Comparison of ENCODE assay signal across 16 mouse cellular contexts in the genomic region with DNA sequence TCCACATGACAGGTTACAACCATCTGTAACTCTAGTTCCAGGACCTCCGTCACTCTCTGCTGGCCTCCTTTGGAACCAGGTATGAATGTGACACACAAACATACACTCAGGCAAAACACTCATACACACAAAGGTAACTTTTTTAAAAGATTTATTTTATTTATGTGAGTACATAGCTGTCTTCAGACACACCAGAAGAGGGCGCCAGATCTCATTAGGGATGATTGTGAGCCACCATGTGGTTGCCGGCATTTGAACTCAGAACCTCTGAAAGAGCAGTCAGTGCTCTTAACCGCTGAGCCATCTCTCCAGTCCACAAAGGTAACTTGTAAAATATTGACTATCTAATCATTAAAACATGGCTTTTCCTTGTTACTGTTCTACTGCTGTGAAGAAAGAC. TPM values are rescaled to one million over a fixed set of nuclear protein-coding genes. Genes with fewer than 3 reads are reported as not detected.
A peak's percentile ranks its signal among the peaks of the same experiment; 100 is the strongest.
DNase-seq lines count a peak whose midpoint lies in the region; ATAC-seq and TF ChIP-seq lines count a peak whose summit lies in the region.
"Had no signal": no experiment of that assay in that cellular context is flagged by ENCODE, and none has a peak within 500 bp of the region (broad histone marks: within the 10 kb centered on the region; RNA-seq: fewer than 3 reads in every experiment).

No protein-coding gene starts in this region.

- H3K9ac ChIP-seq in hindbrain, postnatal 0 days (replicated peaks; ENCODE audit: low read length), result no peak overlapping the region
- H3K9ac ChIP-seq in hindbrain, embryonic 12.5 days, result no peak overlapping the region
- H3K9ac ChIP-seq in lung, embryonic 14.5 days, result no peak overlapping the region
- H3K9ac ChIP-seq: forebrain, embryonic 15.5 days; kidney, embryonic 15.5 days; midbrain, embryonic 13.5 days had no signal

- H3K4me2 ChIP-seq in hindbrain, postnatal 0 days (ENCODE audit: low read depth, low read length), result no peak overlapping the region
- no peak overlapping the region for H3K4me2 ChIP-seq in hindbrain, embryonic 12.5 days (replicated peaks)
- no peak overlapping the region for H3K4me2 ChIP-seq in lung, embryonic 14.5 days
- H3K4me2 ChIP-seq: forebrain, embryonic 15.5 days; kidney, embryonic 15.5 days; midbrain, embryonic 13.5 days had no signal

- TF ChIP-seq CTCF in hindbrain, postnatal 0 days (IDR thresholded peaks at IDR 0.05; ENCODE audit: low read depth), result peak; percentile 21
- TF ChIP-seq CTCF in lung, embryonic 14.5 days (IDR thresholded peaks at IDR 0.05; ENCODE audit: low read depth), result peak; percentile 36; the same call in 1 of the 2 replicates

- H3K27ac ChIP-seq in hindbrain, postnatal 0 days, result no peak overlapping the region
- H3K27ac ChIP-seq in hindbrain, embryonic 12.5 days, result no peak overlapping the region
- H3K27ac ChIP-seq in lung, embryonic 14.5 days (ENCODE audit: low read depth), result no peak overlapping the region
- H3K27ac ChIP-seq: forebrain, embryonic 15.5 days; hindbrain, embryonic 10.5 days; kidney, embryonic 15.5 days; midbrain, embryonic 13.5 days had no signal

- H3K9me3 ChIP-seq in hindbrain, postnatal 0 days (ENCODE audit: low read length), result no peaks in the 10 kb centered on the region
- H3K9me3 ChIP-seq in hindbrain, embryonic 12.5 days (replicated peaks), result no peaks in the 10 kb centered on the region
- no peaks in the 10 kb centered on the region for H3K9me3 ChIP-seq in lung, embryonic 14.5 days (ENCODE audit: low read depth, low read length)
- H3K9me3 ChIP-seq: forebrain, embryonic 15.5 days; hindbrain, embryonic 10.5 days; kidney, embryonic 15.5 days; midbrain, embryonic 13.5 days had no signal

- H3K4me3 ChIP-seq in hindbrain, postnatal 0 days (ENCODE audit: low read length), result no peak overlapping the region
- H3K4me3 ChIP-seq in hindbrain, embryonic 12.5 days, result no peak overlapping the region
- no peak overlapping the region for H3K4me3 ChIP-seq in lung, embryonic 14.5 days (ENCODE audit: low read depth, low read length)
- H3K4me3 ChIP-seq: forebrain, embryonic 15.5 days; hindbrain, embryonic 10.5 days; kidney, embryonic 15.5 days; midbrain, embryonic 13.5 days; myocyte had no signal

- H3K36me3 ChIP-seq in hindbrain, postnatal 0 days (ENCODE audit: insufficient read depth, low read length), result peaks cover 14% of the 10 kb centered on the region
- H3K36me3 ChIP-seq in hindbrain, embryonic 12.5 days, result peaks cover 14% of the 10 kb centered on the region
- peaks cover 17% of the 10 kb centered on the region for H3K36me3 ChIP-seq in lung, embryonic 14.5 days (ENCODE audit: insufficient read depth)

- H3K4me1 ChIP-seq in hindbrain, postnatal 0 days (ENCODE audit: insufficient read depth, low read length), result peaks cover 12% of the 10 kb centered on the region
- H3K4me1 ChIP-seq in hindbrain, embryonic 12.5 days, result peaks cover 18% of the 10 kb centered on the region
- peaks cover 1% of the 10 kb centered on the region for H3K4me1 ChIP-seq in lung, embryonic 14.5 days (ENCODE audit: insufficient read depth)

- WGBS in hindbrain, postnatal 0 days, result 69% methylated on average over 4 of the region's 4 CpGs
- 80% methylated on average over 4 of the region's 4 CpGs for WGBS in hindbrain, embryonic 12.5 days
- 70% methylated on average over 4 of the region's 4 CpGs for WGBS in lung, embryonic 14.5 days

- H3K27me3 ChIP-seq in hindbrain, postnatal 0 days (ENCODE audit: insufficient read depth, low read length), result no peaks in the 10 kb centered on the region
- H3K27me3 ChIP-seq in hindbrain, embryonic 12.5 days, result no peaks in the 10 kb centered on the region
- H3K27me3 ChIP-seq in lung, embryonic 14.5 days (ENCODE audit: insufficient read depth, low read length), result no peaks in the 10 kb centered on the region
- H3K27me3 ChIP-seq: forebrain, embryonic 15.5 days; kidney, embryonic 15.5 days; midbrain, embryonic 13.5 days had no signal

- peak; percentile 2 to 33 for DNase-seq in adrenal gland, adult (ENCODE audit: inconsistent age in 2 of 2, low spot score in 1 of 2)
- DNase-seq in adrenal gland, adult 8-10 months, result no peak
- DNase-seq in hindbrain, postnatal 0 days (ENCODE audit: low spot score), result no peak
- DNase-seq in lung, embryonic 14.5 days, result no peak
- no peak for DNase-seq in lung, postnatal 10 days
- DNase-seq in induced T-regulatory cell, adult 2 months (ENCODE audit: low read depth), result peak; percentile 32
- no peak for DNase-seq in cerebellum, adult 9-10 months
- DNase-seq: cerebellum, postnatal 14 days; heart, adult 18-20 months; lung, adult 18-20 months had no signal

- ATAC-seq in hindbrain, postnatal 0 days, result no peak
- ATAC-seq in hindbrain, embryonic 12.5 days (ENCODE audit: low FRiP score), result no peak
- no peak for ATAC-seq in lung, embryonic 14.5 days (ENCODE audit: insufficient read depth)
- ATAC-seq: forebrain, embryonic 15.5 days; midbrain, embryonic 13.5 days had no signal

RNA-seq across cellular contexts. Expression of a gene that starts 20.1 kb away (rescaled TPM):
- 100 to 1,000 TPM; 112 to 147 (median 124) TPM for total RNA-seq in adrenal gland, adult 8-10 months (2022)
- total RNA-seq in hindbrain, postnatal 0 days (2014; rRNA removed), result 84.1 and 96.6 TPM in 2 replicates
- polyA plus RNA-seq in hindbrain, postnatal 0 days (2015; fragmentation: Nextera tagmentation; extraction: Ambion mirVana), result 73.3 and 76.2 TPM in 2 replicates
- 71.8 and 73.7 TPM in 2 replicates for polyA plus RNA-seq in hindbrain, embryonic 12.5 days (2016; fragmentation: Nextera tagmentation; extraction: Ambion mirVana)
- 74.8 and 84.5 TPM in 2 replicates for polyA plus RNA-seq in lung, embryonic 14.5 days (2014; fragmentation: Nextera tagmentation; extraction: Ambion mirVana)

RNA-seq across cellular contexts. Expression of a gene that starts 50.6 kb away (rescaled TPM):
- 100 to 1,000 TPM; 254 to 451 (median 353) TPM for total RNA-seq in adrenal gland, adult 8-10 months (2022)
- 43.0 and 50.2 TPM in 2 replicates for total RNA-seq in hindbrain, postnatal 0 days (2014; rRNA removed)
- polyA plus RNA-seq in hindbrain, postnatal 0 days (2015; fragmentation: Nextera tagmentation; extraction: Ambion mirVana), result 14.0 and 14.4 TPM in 2 replicates
- 13.8 and 16.6 TPM in 2 replicates for polyA plus RNA-seq in hindbrain, embryonic 12.5 days (2016; fragmentation: Nextera tagmentation; extraction: Ambion mirVana)
- 51.8 and 55.9 TPM in 2 replicates for polyA plus RNA-seq in lung, embryonic 14.5 days (2014; fragmentation: Nextera tagmentation; extraction: Ambion mirVana)

Comparison
In these comparisons a context has a peak if more than half of its experiments do, and no peak if none do; other contexts are left out.
1. DNase-seq: peak in adrenal gland, adult (2 of 2) and induced T-regulatory cell, adult 2 months (single experiment); none in adrenal gland, adult 8-10 months (single experiment), hindbrain, postnatal 0 days (single experiment), lung, embryonic 14.5 days (single experiment), lung, postnatal 10 days (single experiment) and cerebellum, adult 9-10 months (single experiment).